Mouse (Mus musculus) kidney, postnatal 14 days (tissue): ENCODE results near the gene Mdfic.

Experiments used
- DNase-seq: peaks from one replicate; pipeline ENCODE4 v3.0.0; 2022; ENCODE audit warnings: mixed read lengths

Mdfic gene

DNA sequence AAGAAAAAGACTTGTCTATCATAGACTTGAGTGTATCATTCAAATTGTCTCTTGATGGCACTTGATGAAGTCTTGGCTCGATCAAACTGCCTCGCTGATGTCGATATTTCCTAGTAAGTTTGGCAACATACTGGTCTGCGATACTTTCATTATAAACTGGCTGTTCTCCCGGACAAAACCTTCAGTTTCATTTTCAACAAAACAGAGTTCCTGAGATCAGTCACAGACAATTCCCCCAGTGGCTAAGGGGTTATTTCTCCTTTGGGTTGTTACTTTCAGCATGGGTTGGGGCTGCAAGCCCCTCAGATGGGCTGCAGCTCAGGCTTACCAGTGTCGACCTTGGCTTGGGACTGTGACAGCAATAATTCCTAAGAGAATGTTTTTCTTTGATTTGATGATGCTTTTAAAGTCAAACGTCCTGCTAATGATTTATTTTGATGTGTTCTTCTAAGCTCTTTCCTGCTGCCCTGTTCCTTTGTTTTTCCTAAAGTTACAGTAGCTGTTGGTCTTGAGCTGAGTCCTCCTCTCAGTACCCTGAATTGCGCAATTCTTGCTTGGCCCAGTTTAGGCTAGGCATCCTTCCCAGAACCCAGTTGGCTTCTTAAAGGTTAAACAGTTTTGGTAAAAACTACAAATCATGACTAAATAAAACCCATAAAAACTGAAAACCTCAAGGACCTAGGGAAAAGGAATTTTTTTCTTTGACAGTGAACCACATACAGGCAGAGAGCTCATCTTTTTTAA, 73.3 kb downstream of the Mdfic start:
- DNase-seq = peak; percentile 65

GRCm38 (mm10) chr6:15794801-15795200, 74.3 kb downstream of the Mdfic start:
- DNase-seq = no peak

DNA sequence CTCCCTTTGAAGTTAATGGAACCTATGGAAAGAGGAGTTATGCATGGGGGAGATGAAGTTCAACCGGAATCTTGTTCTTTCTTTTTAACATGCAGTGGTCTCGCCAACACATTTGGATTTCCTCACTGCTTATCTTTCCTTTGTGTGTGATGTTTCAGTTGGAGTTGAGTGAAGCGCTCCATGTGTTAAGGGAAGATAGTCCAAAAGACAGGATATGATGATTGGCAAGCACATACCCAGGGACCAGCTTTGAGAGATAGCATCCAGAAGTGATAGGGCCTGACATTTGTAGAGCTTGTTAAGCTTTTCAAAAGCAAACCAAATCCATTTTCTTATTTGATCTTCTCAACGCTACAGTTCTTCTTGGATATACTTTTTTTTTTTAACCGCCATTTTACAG, 86.9 kb downstream of the Mdfic start:
- no peak for DNase-seq

GRCm38 (mm10) chr6:15825236-15825635, 104.8 kb downstream of the Mdfic start:
- DNase-seq = no peak

DNA sequence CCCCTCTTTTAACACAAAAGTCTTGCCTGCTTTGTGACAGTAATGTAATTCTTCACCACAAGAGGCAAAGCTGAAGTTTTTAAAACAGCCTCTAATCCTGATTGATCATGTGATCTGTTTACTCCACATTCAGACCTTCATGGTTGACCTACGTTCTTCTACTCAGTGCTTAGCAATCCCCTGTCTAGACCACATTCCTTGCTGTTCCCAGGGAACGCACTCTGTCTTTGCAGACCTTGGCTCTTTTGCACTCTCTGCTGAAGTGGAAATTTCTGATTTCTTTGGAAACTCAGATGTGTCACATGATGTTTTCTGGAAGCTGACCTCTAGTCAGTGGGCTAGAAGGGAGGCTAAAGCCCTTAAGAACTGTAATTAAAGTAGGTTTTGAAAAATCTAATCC, 109.4 kb downstream of the Mdfic start:
- DNase-seq = no peak

DNA sequence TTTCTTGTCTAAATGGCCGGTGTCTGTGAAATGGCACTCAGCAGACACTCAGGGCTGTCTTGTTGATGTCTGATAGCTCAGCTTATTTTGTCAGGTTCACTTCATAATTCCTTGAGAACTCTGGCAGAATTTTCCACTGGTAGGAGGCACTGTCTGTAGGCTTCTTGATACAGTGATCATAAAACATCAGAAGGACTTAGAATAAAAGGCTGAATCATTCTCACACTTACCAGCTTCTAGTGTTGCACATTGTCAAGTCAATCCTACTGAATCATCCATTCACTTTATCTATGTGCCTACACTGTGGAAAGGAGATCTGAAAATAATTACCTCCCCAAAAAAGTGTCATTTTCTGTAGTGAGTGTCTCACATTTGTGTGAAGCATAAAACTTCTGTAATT, 110.2 kb downstream of the Mdfic start:
- no peak for DNase-seq

DNA sequence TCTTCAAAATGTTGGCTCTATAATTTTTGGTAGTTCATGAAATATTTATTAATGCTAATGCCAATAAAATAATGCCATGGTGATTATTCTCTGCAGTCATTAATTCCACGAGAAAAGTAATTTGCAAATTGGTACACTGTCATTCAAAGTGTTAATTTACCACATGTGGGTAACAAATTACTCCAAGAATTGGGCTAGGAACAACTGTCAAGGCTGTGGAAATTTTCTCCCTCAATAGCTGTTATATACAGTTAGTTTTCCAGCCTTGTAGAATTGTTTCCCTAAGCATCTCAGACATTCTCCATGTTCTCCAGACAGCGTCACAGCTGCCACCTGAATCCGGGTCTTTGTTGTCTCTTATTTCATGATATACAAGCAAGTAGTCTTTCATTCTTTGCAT, 117.2 kb downstream of the Mdfic start:
- DNase-seq = no peak

DNA sequence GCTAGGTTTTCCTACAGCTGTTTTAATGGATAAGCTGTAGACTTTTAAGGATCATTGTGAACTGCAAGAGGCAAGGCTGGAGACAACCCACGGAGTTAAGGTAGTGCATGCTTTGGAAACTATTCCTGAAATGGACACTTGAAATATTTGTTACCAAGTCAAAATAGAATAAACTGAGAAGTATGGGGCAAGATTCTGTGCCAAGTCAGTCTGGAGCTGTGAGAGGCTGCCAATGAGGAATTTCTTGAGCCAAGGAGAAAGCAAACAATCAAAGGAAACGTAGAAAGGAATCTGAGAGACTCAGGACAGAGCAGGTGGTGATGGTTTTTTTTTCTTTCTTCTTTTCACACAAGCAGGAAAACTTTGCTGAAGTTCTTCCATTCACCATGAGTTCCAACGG, 119.4 kb downstream of the Mdfic start:
- DNase-seq = no peak

DNA sequence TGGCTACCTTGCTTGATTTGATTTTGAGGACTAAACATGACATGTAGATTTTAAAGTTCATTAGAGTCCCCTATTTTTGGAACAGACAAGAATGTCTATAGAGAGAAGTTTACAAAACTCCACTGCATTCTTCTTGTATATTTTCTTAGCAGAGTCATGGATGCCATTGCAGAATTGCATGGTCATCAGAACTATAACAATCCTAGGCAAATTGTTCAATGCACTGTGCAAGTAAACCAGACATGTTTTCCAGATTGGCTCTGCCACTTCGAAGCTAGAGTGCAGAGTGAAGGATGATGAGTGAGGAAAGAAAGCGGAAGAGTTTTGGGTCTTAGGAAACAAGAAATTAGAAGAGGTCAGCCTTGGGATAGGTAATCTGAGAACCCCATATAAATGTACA, 120.0 kb downstream of the Mdfic start:
- DNase-seq = no peak

DNA sequence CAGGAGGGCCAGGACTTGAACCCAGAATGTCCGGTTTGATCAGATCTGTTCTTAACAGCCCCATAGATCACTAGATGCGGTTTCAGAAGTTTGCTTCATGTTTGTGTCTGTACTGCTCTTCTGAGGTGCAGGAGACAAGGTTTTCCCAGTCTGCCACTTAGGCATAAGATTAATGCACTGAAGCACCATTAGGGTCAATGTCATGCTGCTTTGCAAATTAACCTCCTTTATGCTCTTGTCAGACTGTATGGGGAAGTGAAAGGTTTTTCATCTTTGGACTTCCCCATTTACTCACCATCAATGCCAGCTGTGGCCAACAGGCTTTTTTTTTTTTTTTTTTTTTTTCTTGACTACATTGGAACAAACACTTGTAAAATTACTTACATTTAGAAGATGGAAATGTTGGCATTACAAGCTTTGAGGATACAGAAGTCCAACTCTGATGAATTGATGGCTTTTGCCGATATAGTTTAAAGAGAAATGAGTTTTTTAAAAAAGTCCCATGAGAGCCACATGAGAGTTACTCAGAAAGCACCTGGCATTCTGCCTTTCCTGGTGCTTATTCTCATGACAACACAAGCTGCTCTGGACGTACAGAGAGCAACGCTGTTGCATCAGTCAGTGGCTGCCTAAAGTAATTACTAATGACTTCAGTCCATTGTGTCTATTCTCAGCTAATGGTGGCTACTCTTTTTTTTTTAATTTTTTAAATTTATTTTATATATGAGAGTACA, 121.2 kb downstream of the Mdfic start:
- DNase-seq = no peak

- DNase-seq = no peak
Observed at GRCm38 (mm10) chr6:15843295-15843694, 122.8 kb downstream of the Mdfic start.

DNA sequence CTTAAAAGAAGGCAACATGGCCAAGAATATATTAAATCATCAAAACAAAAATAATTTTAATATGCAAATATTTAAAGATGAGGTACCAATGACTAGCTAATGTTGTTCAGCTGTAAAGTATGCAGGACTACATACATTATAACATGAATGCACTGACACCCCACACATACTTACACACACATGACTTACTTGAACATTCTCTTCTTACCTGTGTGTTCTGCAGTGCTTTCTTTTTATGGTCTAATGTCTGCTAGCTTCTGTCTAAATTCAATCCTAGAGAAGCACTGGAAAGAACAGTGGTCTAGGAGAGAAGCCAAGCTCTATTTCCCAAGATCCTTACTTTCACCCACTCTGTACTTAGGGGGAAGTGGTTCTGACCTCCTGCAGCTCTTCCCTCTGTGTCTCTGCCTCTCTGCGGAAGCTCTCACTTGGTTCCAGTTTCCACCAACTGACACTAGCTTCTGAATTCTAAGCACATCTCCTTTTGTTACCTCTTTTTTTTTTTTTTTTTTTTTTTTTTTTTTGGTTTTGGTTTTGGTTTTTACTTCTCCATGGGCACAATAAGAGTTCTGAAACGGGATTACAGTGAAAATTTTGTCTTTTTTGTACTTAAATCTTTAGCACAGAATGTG, 125.4 kb downstream of the Mdfic start:
- no peak for DNase-seq
